In the genomic region with DNA sequence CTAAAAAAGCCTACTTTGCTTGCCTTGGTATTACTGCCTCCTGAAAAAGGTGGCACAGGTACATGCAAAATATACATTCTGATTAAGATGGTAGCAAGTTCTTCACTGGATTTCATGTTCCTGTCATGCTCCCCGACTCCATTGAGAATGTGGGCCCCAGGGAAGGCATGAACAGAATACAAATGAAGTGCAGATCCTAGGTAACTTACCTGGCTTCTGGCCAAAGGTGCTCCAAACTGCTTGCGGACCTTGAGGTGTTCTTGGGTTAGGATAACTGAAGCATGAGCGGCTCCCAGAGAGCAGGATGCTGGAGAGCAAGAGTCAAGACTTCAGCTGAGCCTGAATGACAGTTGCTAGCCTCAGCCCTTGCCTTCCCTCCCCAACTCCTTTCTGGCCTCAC, we compare ENCODE assay signal across 25 mouse cellular contexts. TPM values are rescaled to one million over a fixed set of nuclear protein-coding genes. Genes with fewer than 3 reads are reported as not detected.
"Had no signal": no experiment of that assay in that cellular context is flagged by ENCODE, and none has a peak within 500 bp of the region (broad histone marks: within the 10 kb centered on the region; RNA-seq: fewer than 3 reads in every experiment).

No protein-coding gene starts in this region.

- DNase-seq: lung, adult 2 months; lung, postnatal 14 days; lung, postnatal 36 days; retina, postnatal 1 day; right cerebral cortex, adult 18-20 months; right cerebral cortex, postnatal 25 days; right cerebral cortex, postnatal 4 days; spleen, adult 18-20 months; thymus, adult 18-20 months; thymus, postnatal 14 days; thymus, postnatal 36 days had no signal

- H3K9ac ChIP-seq: lung, embryonic 15.5 days; midbrain, embryonic 13.5 days; midbrain, embryonic 15.5 days; neural tube, embryonic 12.5 days had no signal

- H3K4me1 ChIP-seq: lung, embryonic 15.5 days; midbrain, embryonic 13.5 days; midbrain, embryonic 15.5 days; neural tube, embryonic 12.5 days had no signal

- H3K9me3 ChIP-seq: lung, embryonic 15.5 days; megakaryocyte, embryonic 14.5 days; midbrain, embryonic 13.5 days; midbrain, embryonic 15.5 days; neural tube, embryonic 12.5 days had no signal

- H3K27me3 ChIP-seq: lung, embryonic 15.5 days; megakaryocyte, embryonic 14.5 days; midbrain, embryonic 13.5 days; midbrain, embryonic 15.5 days; neural tube, embryonic 12.5 days had no signal

- H3K27ac ChIP-seq: lung, embryonic 15.5 days; macrophage; midbrain, embryonic 13.5 days; midbrain, embryonic 15.5 days; neural tube, embryonic 12.5 days had no signal

- ATAC-seq: lung, postnatal 0 days; midbrain, embryonic 13.5 days; midbrain, embryonic 15.5 days had no signal

- H3K4me3 ChIP-seq: lung, embryonic 15.5 days; megakaryocyte, embryonic 14.5 days; midbrain, embryonic 13.5 days; midbrain, embryonic 15.5 days; neural tube, embryonic 12.5 days had no signal

- H3K4me2 ChIP-seq: lung, embryonic 15.5 days; midbrain, embryonic 11.5 days; midbrain, embryonic 13.5 days; midbrain, embryonic 15.5 days; neural tube, embryonic 12.5 days had no signal

RNA-seq across cellular contexts. Expression of a gene that starts 55.9 kb away (rescaled TPM):
- polyA plus RNA-seq: lung, embryonic 15.5 days; lung, postnatal 0 days; macrophage; midbrain, embryonic 11.5 days; midbrain, postnatal 0 days; neural tube, embryonic 12.5 days; neural tube, embryonic 14.5 days; small intestine, adult 2 months; stomach, embryonic 14.5 days; stomach, embryonic 16.5 days; thymus, postnatal 0 days had no signal
